Mouse (Mus musculus) C2C12 (cell line): ENCODE data around the gene Cdk14. TPM values are rescaled to one million over a fixed set of nuclear protein-coding genes. Genes with fewer than 3 reads are reported as not detected.

Source experiments
- H3K27me3 ChIP-seq: one replicate; pipeline ENCODE4 v1.6.1; 2011; ENCODE audit not compliant: control insufficient read depth, insufficient read depth, insufficient read length
- H3K36me3 ChIP-seq: one replicate; pipeline ENCODE4 v1.6.1; 2011; ENCODE audit not compliant: control insufficient read depth, insufficient read depth
- H3K4me3 ChIP-seq: one replicate; pipeline ENCODE4 v1.5.1; 2011; ENCODE audit warnings: mild to moderate bottlenecking, control low read depth; ENCODE audit not compliant: poor library complexity, insufficient read depth, severe bottlenecking
- H3K79me2 ChIP-seq: one replicate; pipeline ENCODE4 v1.6.1; 2011; ENCODE audit not compliant: control insufficient read depth, insufficient read depth
- H3K79me3 ChIP-seq: one replicate; pipeline ENCODE4 v1.6.1; 2011; ENCODE audit warnings: low read depth, control low read depth
- H3ac ChIP-seq: one replicate; pipeline ENCODE3; 2011; ENCODE audit warnings: low read depth; ENCODE audit not compliant: control insufficient read depth, insufficient read length
- CEBPB ChIP-seq: IDR thresholded peaks from one replicate; pipeline ENCODE4 v1.6.1; 2011; ENCODE audit warnings: low read depth, mild to moderate bottlenecking, control low read depth, moderate library complexity
- CTCF ChIP-seq: IDR thresholded peaks from one replicate; pipeline ENCODE4 v1.5.1; 2011; ENCODE audit not compliant: control insufficient read depth, insufficient read depth, insufficient read length
- FOSL1 ChIP-seq: IDR thresholded peaks from one replicate; pipeline ENCODE4 v1.8.0; 2011; ENCODE audit warnings: mild to moderate bottlenecking, low read length; ENCODE audit not compliant: poor library complexity, insufficient read depth, severe bottlenecking
- MAX ChIP-seq: IDR thresholded peaks from one replicate; pipeline ENCODE4 v1.6.1; 2011; ENCODE audit warnings: mild to moderate bottlenecking, control low read depth
- MYOD1 ChIP-seq: IDR thresholded peaks from one replicate; pipeline ENCODE4 v1.6.1; 2011; ENCODE audit warnings: low read depth; ENCODE audit not compliant: control insufficient read depth, insufficient read length
- MYOG ChIP-seq: IDR thresholded peaks from one replicate; pipeline ENCODE4 v1.6.1; 2011; ENCODE audit not compliant: control insufficient read depth, insufficient read length; ENCODE audit errors: extremely low read depth
- USF1 ChIP-seq: IDR thresholded peaks from one replicate; pipeline ENCODE4 v1.6.1; 2011; ENCODE audit warnings: low read depth, mild to moderate bottlenecking, control low read depth, moderate library complexity
- polyA plus RNA-seq: library from polyadenylated mRNA; unstranded; fragments of >200 nt; fragmentation: generic; extraction: Trizol; gene quantifications from one replicate; pipeline ENCODE4 v1.2.1, GENCODE M21; 2012; ENCODE audit warnings: missing spikeins

Gene Cdk14
- polyA plus RNA-seq, 1 experiment, result 15.9 TPM

- H3K36me3 ChIP-seq, result no peaks in the 10 kb centered on the region
- no peak overlapping the region for H3K4me3 ChIP-seq
- no peaks in the 10 kb centered on the region for H3K79me2 ChIP-seq
- no peaks in the 10 kb centered on the region for H3K79me3 ChIP-seq
- H3K27me3 ChIP-seq, result no peaks in the 10 kb centered on the region
- TF ChIP-seq CTCF, result no peak
- no peak for TF ChIP-seq MAX
- TF ChIP-seq MYOD1, result no peak
- TF ChIP-seq CEBPB, result no peak
- TF ChIP-seq MYOG, result no peak
- no peak overlapping the region for H3ac ChIP-seq
Observed at GRCm38 (mm10) chr5:4990237-4990636, 429.9 kb downstream of the Cdk14 start.

- TF ChIP-seq FOSL1, result no peak
- no peak for TF ChIP-seq CTCF
- TF ChIP-seq USF1, result no peak
- no peak for TF ChIP-seq MYOG
- TF ChIP-seq MYOD1, result no peak
- TF ChIP-seq CEBPB, result no peak
- TF ChIP-seq MAX, result no peak
- H3K36me3 ChIP-seq, result no peaks in the 10 kb centered on the region
- no peaks in the 10 kb centered on the region for H3K27me3 ChIP-seq
Observed at GRCm38 (mm10) chr5:4986181-4986580, 433.9 kb downstream of the Cdk14 start.

GRCm38 (mm10) chr5:4979551-4979950 lies 440.6 kb downstream of the Cdk14 start:
- Histone ChIP-seq H3ac (no peak overlapping the region), H3K4me3 (no peak overlapping the region)

More at GRCm38 (mm10) chr5:4986181-4986580, 433.9 kb downstream of the Cdk14 start:
- H3ac ChIP-seq, result no peak overlapping the region
- no peaks in the 10 kb centered on the region for H3K79me2 ChIP-seq
- H3K79me3 ChIP-seq, result no peaks in the 10 kb centered on the region
- H3K4me3 ChIP-seq, result no peak overlapping the region

GRCm38 (mm10) chr5:4973408-4973807 lies 446.7 kb downstream of the Cdk14 start:
- Histone ChIP-seq H3K4me3 (no peak overlapping the region), H3K36me3 (no peaks in the 10 kb centered on the region), H3K79me2 (no peaks in the 10 kb centered on the region), H3K79me3 (no peaks in the 10 kb centered on the region), H3ac (no peak overlapping the region), H3K27me3 (no peaks in the 10 kb centered on the region)
- no peak for TF ChIP-seq MYOG
- TF ChIP-seq USF1, result no peak
- TF ChIP-seq MAX, result no peak

More at GRCm38 (mm10) chr5:4979551-4979950, 440.6 kb downstream of the Cdk14 start:
- no peaks in the 10 kb centered on the region for H3K36me3 ChIP-seq
- H3K79me2 ChIP-seq, result no peaks in the 10 kb centered on the region
- TF ChIP-seq MYOG (no peak), USF1 (no peak), CEBPB (no peak), MYOD1 (no peak), CTCF (no peak), FOSL1 (no peak), MAX (no peak)
- H3K79me3 ChIP-seq, result no peaks in the 10 kb centered on the region
- no peaks in the 10 kb centered on the region for H3K27me3 ChIP-seq

GRCm38 (mm10) chr5:4962063-4962610 lies 458.0 kb downstream of the Cdk14 start:
- H3K36me3 ChIP-seq, result no peaks in the 10 kb centered on the region
- no peak overlapping the region for H3K4me3 ChIP-seq
- H3ac ChIP-seq, result no peak overlapping the region
- no peaks in the 10 kb centered on the region for H3K27me3 ChIP-seq
- H3K79me2 ChIP-seq, result no peaks in the 10 kb centered on the region
- no peaks in the 10 kb centered on the region for H3K79me3 ChIP-seq
- TF ChIP-seq CEBPB, result no peak
- no peak for TF ChIP-seq FOSL1
- peak; percentile 37 for TF ChIP-seq CTCF
- TF ChIP-seq MAX, result no peak
- TF ChIP-seq USF1, result no peak
- no peak for TF ChIP-seq MYOG

GRCm38 (mm10) chr5:4961636-4962035 lies 458.5 kb downstream of the Cdk14 start:
- Histone ChIP-seq H3K27me3 (no peaks in the 10 kb centered on the region), H3K4me3 (no peak overlapping the region), H3ac (no peak overlapping the region), H3K79me2 (no peaks in the 10 kb centered on the region), H3K36me3 (no peaks in the 10 kb centered on the region), H3K79me3 (no peaks in the 10 kb centered on the region)
- no peak for TF ChIP-seq FOSL1
- TF ChIP-seq MYOG, result no peak
- TF ChIP-seq CEBPB, result no peak
- TF ChIP-seq MAX, result no peak
- no peak for TF ChIP-seq CTCF
- no peak for TF ChIP-seq USF1
- no peak for TF ChIP-seq MYOD1
